Mouse (Mus musculus): ENCODE results near the gene Fcer1g. TPM values are rescaled to one million over a fixed set of nuclear protein-coding genes. Genes with fewer than 3 reads are reported as not detected.

Fcer1g gene
- total RNA-seq (2023): 1,000 to 10,000 TPM in 1 of 2 experiments, 100 to 1,000 TPM in 1; 983 to 1,080 TPM

DNA sequence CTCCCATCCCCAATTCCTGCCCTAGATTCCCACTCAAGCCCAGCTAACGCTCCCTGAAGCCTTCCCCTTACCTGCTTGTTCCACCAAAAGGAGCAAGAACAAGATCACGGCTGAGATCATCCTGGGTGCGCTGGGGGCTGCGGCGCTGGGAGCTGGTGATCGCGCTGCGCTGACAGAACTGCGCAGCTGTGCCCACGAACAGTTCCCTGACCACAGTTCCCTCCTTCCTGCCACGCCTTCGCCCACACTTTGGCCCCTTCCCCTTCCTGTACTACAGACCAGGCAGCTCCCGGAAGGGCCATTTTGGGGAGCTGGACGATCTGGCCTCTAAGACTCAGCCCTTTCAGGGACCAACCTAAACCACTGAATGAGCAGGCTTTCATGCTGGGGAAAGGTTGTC, at the start of gene Fcer1g:
Gene Fcer1g, minus strand, starts transcription at position 240 of the 400 bp plus-strand sequence.

DNA sequence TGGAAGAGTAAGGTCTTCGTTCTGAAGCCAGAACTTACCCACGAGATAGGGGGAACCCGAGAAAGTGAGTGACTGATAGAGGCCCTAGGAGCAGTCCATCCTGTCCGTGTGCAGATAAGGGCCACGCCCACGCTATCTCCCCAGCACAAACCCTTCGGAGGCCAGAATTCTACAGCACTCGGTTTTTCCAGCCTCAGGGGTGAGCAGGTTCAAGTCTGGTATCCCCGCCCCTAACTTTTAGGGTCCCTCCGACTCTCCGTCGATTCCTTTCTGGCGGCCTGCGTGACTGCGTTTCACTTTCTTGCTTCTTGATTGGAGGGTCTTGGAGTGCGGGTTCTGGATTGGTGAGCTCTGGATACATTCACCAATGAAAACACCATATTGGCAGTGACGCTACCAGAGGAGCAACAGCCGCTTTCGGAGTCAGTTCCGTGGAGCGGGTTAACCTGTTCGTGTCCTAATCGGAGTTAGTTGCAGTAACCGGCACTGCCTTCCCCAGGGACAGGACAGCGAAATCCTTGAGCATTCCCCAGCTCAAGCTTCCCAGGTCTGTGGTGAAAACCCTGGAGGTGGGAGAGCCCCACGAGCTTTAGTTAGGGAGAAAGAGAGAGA, 46.9 kb upstream of the Fcer1g start, which contains the start of gene Ppox:
Gene Ppox, minus strand, starts transcription at position 271 of the 612 bp plus-strand sequence.

GRCm38 (mm10) chr1:171269848-171270572, 35.8 kb upstream of the Fcer1g start, which contains the start of gene B4galt3:
Gene B4galt3, plus strand, starts transcription at chr1:171270328.

GRCm38 (mm10) chr1:171250680-171251593, 16.8 kb upstream of the Fcer1g start, which contains the start of gene Ndufs2:
Gene Ndufs2, minus strand, starts transcription at chr1:171251388.

GRCm38 (mm10) chr1:171249913-171250600, 15.9 kb upstream of the Fcer1g start, which contains the start of gene Adamts4:
Gene Adamts4, plus strand, starts transcription at chr1:171250421.

DNA sequence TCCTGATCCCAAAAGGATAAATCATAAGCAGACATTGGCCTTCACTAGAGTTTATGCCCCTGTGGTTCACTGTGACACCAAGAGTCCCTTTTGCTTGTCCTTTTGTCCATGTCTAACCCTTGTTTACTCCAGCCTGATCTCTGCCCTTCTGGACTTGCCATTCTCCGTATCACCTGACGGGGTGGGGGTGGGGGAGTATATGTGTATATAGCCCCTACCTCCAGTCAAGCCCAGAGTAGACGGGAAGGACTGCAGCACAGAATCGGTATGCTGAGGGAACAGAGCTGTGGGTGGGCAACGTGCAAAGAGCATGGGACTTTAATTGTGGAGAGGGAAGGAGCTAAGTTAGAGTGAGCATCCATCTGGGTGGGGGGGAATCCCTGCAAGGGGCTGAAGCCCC, 9.3 kb downstream of the Fcer1g start, which contains the start of gene Apoa2:
Gene Apoa2, plus strand, starts transcription at position 198 of the 400 bp plus-strand sequence.

GRCm38 (mm10) chr1:171222238-171223155, 11.7 kb downstream of the Fcer1g start, which contains the start of gene Tomm40l:
Gene Tomm40l, minus strand, starts transcription at chr1:171222514.

DNA sequence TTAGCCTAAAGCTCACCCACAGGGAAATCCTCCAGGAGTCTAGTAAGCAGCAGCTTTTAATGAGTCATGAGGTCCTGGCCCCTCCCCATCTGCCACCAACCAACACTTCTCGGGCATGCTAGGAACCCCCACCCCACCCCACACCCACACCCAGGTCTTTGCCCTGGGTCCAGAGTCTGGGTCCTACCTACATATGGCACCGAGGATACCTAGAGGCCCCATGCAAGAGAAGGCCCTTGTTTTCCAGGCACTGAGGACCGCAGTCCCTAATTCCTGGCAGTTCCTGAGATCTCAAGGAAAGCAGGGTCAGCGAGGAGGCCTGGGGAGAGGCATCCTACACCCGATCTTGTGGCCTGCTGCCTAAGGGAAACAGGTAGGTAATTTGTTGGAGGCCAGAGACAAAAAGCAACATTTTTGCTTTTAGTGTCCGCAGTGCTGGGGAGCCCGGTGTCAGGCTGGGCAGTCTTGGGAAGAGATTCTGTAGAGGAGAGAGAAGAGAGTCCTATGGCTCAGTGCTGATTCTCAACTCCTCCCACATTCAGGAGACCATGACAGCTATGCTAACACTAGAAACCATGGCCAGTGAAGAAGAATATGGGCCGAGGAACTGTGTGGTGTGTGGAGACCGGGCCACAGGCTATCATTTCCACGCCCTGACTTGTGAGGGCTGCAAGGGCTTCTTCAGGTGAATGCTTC, 20.2 kb downstream of the Fcer1g start, which contains the start of gene Nr1i3:
Gene Nr1i3, plus strand, starts transcription at position 170 of the 696 bp plus-strand sequence.

GRCm38 (mm10) chr1:171195887-171196397, 38.2 kb downstream of the Fcer1g start, which contains the start of gene Pcp4l1:
Gene Pcp4l1, minus strand, starts transcription at chr1:171196268.

Other genes starting within 250 kb of the Fcer1g start
- gene Fcgr4, start 215.4 kb downstream of the Fcer1g start, total RNA-seq (2023): 10 to 100 TPM; 69.2 to 69.8 TPM
- gene Fcgr3, start 169.4 kb downstream of the Fcer1g start, total RNA-seq (2023): 100 to 1,000 TPM; 397 to 420 TPM
- gene Cfap126, start 120.4 kb downstream of the Fcer1g start, total RNA-seq (2023): under 1 TPM in 1 of 2 experiments, not detected in 1; 0.48 TPM
- gene Sdhc, start 83.8 kb downstream of the Fcer1g start, total RNA-seq (2023): 10 to 100 TPM; 90.5 to 99.9 TPM
- gene Mpz, start 83.7 kb downstream of the Fcer1g start, total RNA-seq (2023): not detected
- 1 to 10 TPM in 1 of 2 experiments, under 1 TPM in 1; 0.44 to 1.1 TPM for gene Pcp4l1, start 38.1 kb downstream of the Fcer1g start, total RNA-seq (2023)
- gene Nr1i3, start 20.4 kb downstream of the Fcer1g start, total RNA-seq (2023): not detected
- 10 to 100 TPM; 12.6 to 13.3 TPM for gene Tomm40l, start 11.9 kb downstream of the Fcer1g start, total RNA-seq (2023)
- gene Apoa2, start 9.3 kb downstream of the Fcer1g start, total RNA-seq (2023): not detected
- not detected for gene Adamts4, start 16.1 kb upstream of the Fcer1g start, total RNA-seq (2023)
- gene Ndufs2, start 17.0 kb upstream of the Fcer1g start, total RNA-seq (2023): 100 to 1,000 TPM in 1 of 2 experiments, 10 to 100 TPM in 1; 98.7 to 109 TPM
- gene B4galt3, start 36.0 kb upstream of the Fcer1g start, total RNA-seq (2023): 100 to 1,000 TPM; 117 to 119 TPM
- 10 to 100 TPM; 80.1 to 81.5 TPM for gene Ppox, start 46.8 kb upstream of the Fcer1g start, total RNA-seq (2023)
- 10 to 100 TPM; 31.7 to 36.2 TPM for gene Usp21, start 53.6 kb upstream of the Fcer1g start, total RNA-seq (2023)
- 10 to 100 TPM; 46.1 to 47.0 TPM for gene Ufc1, start 60.7 kb upstream of the Fcer1g start, total RNA-seq (2023)
- 10 to 100 TPM; 27.2 to 28.6 TPM for gene Dedd, start 94.8 kb upstream of the Fcer1g start, total RNA-seq (2023)
- gene Nit1, start 111.3 kb upstream of the Fcer1g start, total RNA-seq (2023): 10 to 100 TPM; 16.6 to 23.2 TPM
- gene Pfdn2, start 111.3 kb upstream of the Fcer1g start, total RNA-seq (2023): 10 to 100 TPM; 30.1 to 30.6 TPM
- gene Klhdc9, start 126.4 kb upstream of the Fcer1g start, total RNA-seq (2023): not detected
- 1 to 10 TPM; 1.1 to 1.5 TPM for gene Nectin4, start 135.7 kb upstream of the Fcer1g start, total RNA-seq (2023)
- gene Arhgap30, start 154.6 kb upstream of the Fcer1g start, total RNA-seq (2023): 100 to 1,000 TPM; 193 to 235 TPM
- 10 to 100 TPM; 77.5 to 86.2 TPM for gene Usf1, start 176.9 kb upstream of the Fcer1g start, total RNA-seq (2023)
- 1 to 10 TPM; 4.2 to 10.0 TPM for gene Tstd1, start 184.5 kb upstream of the Fcer1g start, total RNA-seq (2023)
- 1 to 10 TPM in 1 of 2 experiments, under 1 TPM in 1; 0.18 to 1.3 TPM for gene F11r, start 203.2 kb upstream of the Fcer1g start, total RNA-seq (2023)